Mouse (Mus musculus): ENCODE data around the gene Gm3012. TPM values are rescaled to one million over a fixed set of nuclear protein-coding genes. Genes with fewer than 3 reads are reported as not detected.
"Not testable (repeated sequence)": the region's sequence is repeated elsewhere in the genome, so short reads cannot be mapped to it uniquely, and the experiment has no call there.

Gm3012 gene
- not detected for total RNA-seq (2018; cell fraction: chromatin; rRNA removed)
- not detected for total RNA-seq (2018; cell fraction: cytosol; rRNA removed)
- total RNA-seq (2018; cell fraction: nucleus; rRNA removed) = not detected
- not detected in 3 replicates for polyA plus RNA-seq (2018)

DNA sequence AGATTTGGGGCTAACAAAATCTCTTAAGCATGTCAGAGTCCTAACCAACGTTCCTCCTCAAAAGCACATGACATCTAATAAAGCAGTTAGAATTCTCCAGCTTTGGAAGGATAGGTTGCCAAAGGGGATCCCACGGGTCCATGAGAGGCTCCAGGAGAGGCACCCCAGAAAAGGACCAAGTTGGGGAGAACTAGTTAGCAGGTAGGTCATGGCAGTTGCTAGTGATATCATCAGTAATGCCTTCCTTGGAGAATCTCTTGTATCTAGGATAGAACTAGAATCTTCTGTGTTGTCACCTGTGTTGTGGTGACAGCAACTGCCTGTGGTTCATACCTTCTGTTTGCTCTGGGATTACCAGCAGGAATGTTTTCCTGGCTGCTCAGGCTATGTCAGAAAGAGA, at the start of gene Gm3012:
TSS of gene Gm3012 (plus strand) at position 301 of the 400 bp plus-strand sequence.
- H3K4me3 ChIP-seq (ENCODE audit: inconsistent target); H3K79me2 ChIP-seq (ENCODE audit: inconsistent target); H3K27ac ChIP-seq; H3K36me3 ChIP-seq (ENCODE audit: inconsistent target): not testable (repeated sequence)
- no CpG with 5 or more reads among the region's 2 CpGs for WGBS (ENCODE audit: missing documents)

DNA sequence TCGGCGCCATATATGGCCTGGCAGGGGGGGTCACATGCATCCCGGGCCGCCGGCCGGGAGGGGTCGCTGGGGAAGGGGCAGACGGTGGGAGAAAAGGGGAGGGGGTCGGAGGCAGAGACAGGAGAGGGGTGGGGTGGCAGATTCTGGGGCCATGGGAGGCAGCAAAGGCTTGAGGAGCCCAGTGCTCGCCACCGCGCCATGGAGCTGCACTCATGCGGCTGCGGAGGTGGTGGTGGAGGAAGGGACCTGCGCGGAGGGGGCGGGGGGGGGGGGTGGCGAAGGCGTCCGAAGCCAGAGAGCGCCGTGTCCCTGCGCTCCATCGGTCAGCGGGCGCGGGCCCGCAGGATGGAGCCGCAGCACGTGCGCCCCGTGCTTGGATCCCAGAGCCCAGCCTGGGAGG, 17.4 kb downstream of the Gm3012 start, which contains the start of gene Gm3020:
TSS of gene Gm3020 (plus strand) at position 301 of the 400 bp plus-strand sequence.
- not testable (repeated sequence) for H3K79me2 ChIP-seq (ENCODE audit: inconsistent target); H3K4me3 ChIP-seq (ENCODE audit: inconsistent target)
- WGBS (ENCODE audit: missing documents) = no CpG with 5 or more reads among the region's 32 CpGs

DNA sequence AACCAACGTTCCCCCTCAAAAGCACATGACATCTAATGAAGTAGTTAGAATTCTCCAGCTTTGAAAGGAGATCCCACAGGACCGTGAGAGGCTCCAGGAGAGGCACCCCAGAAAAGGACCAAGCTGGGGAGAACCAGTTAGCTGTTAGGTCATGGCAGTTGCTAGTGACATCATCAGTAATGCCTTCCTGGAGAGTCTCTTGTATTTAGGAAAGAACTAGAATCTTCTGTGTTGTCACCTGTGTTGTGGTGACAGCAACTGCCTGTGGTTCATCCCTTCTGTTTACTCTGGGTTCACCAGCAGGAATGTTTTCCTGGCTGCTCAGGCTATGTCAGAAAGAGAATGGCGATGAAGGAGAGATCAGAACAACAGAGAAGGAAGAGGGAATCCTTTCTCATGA, 54.2 kb downstream of the Gm3012 start, which contains the start of gene Gm3043:
TSS of gene Gm3043 (plus strand) at position 301 of the 400 bp plus-strand sequence.
- WGBS (ENCODE audit: missing documents) = no CpG with 5 or more reads among the region's 3 CpGs
- not testable (repeated sequence) for H3K27ac ChIP-seq; H3K79me2 ChIP-seq (ENCODE audit: inconsistent target)

More for the DNA sequence above, 17.4 kb downstream of the Gm3012 start, which contains the start of gene Gm3020:
- not testable (repeated sequence) for H3K36me3 ChIP-seq (ENCODE audit: inconsistent target); H3K27ac ChIP-seq

More for the DNA sequence above, 54.2 kb downstream of the Gm3012 start, which contains the start of gene Gm3043:
- H3K36me3 ChIP-seq (ENCODE audit: inconsistent target); H3K4me3 ChIP-seq (ENCODE audit: inconsistent target): not testable (repeated sequence)

Other genes starting within 250 kb of the Gm3012 start
- not detected in 3 replicates for gene Gm10413, start 239.4 kb upstream of the Gm3012 start, polyA plus RNA-seq (2018)
- gene Gm10409, start 221.9 kb upstream of the Gm3012 start, polyA plus RNA-seq (2018) = not detected in 3 replicates
- not detected in 3 replicates for gene Gm3005, start 206.4 kb upstream of the Gm3012 start, polyA plus RNA-seq (2018)
- gene Gm10408, start 185.1 kb upstream of the Gm3012 start, polyA plus RNA-seq (2018) = not detected in 3 replicates
- not detected in 3 replicates for gene Gm3020, start 17.5 kb downstream of the Gm3012 start, polyA plus RNA-seq (2018)
- gene Gm3043, start 54.3 kb downstream of the Gm3012 start, polyA plus RNA-seq (2018) = not detected in 3 replicates
- gene Gm3002, start 175.6 kb downstream of the Gm3012 start, polyA plus RNA-seq (2018) = not detected in 3 replicates
- gene Gm3033, start 211.7 kb downstream of the Gm3012 start, polyA plus RNA-seq (2018) = not detected in 3 replicates
- not detected in 3 replicates for gene Gm2916, start 249.7 kb downstream of the Gm3012 start, polyA plus RNA-seq (2018)

Data from macrophage (primary cell).